Mouse (Mus musculus) CD4-positive, CD25-positive, alpha-beta regulatory T cell, adult 9 weeks (primary cell): Measurements from ENCODE around the gene Gm29735. TPM values are rescaled to one million over a fixed set of nuclear protein-coding genes. Genes with fewer than 3 reads are reported as not detected.

Experiments used
- polyA plus RNA-seq: library from polyadenylated mRNA; unstranded; fragments of 100-300 nt; shearing (Covaris generic); gene quantifications from one replicate; pipeline ENCODE4 v1.2.1, GENCODE M21; 2017

Gm29735 gene
- polyA plus RNA-seq, result not detected

GRCm38 (mm10) chr7:142157013-142157412 is at the start of gene Gm29735:
TSS of gene Gm29735 (minus strand) at chr7:142157113.

DNA sequence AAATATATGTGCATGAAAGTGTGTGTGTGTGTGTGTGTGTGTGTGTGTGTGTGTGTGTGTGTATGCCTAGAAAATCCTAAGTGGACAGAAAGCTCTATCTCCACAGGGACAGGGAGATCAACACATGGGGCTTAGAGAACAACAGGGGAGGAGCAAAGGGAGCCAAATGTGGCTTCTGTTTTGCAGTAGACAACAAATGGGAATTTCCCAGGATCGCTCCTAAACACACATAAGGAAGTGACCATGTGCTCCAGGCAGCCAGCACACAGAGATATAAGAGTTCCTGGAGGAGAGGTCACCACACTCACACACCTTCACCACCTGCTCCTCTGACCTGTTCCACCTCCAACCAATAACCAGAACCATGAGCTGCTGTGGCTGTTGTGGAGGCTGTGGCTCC is 44.2 kb upstream of the Gm29735 start, which contains the start of gene Krtap5-3:
Krtap5-3 (plus strand) TSS at position 301 of the 400 bp plus-strand sequence.

DNA sequence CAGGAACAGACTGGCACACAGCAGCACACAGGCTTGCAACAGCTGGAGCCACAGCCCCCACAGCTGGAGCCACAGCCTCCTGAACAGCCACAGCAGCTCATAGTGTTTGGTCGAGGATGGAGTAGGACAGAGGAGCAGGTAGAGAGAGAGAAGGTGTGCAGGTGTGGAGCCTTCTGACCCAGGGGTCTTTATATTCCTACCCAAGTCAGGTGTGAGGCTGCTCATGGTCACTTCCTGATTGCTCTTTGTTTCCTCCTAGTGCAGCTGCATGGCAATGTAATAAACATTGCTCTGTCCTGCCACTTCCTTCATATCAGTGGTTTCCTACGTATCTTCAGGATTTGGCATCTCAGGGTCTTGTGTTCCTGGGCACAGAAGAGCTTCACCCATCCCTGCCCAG is 33.4 kb upstream of the Gm29735 start, which contains the start of gene Gm10153:
Gm10153 (minus strand) TSS at position 101 of the 400 bp plus-strand sequence.

GRCm38 (mm10) chr7:142175905-142176304 is 19.0 kb upstream of the Gm29735 start, which contains the start of gene Krtap5-2:
TSS of gene Krtap5-2 (minus strand) at chr7:142176005.

GRCm38 (mm10) chr7:142165639-142166038 is 8.7 kb upstream of the Gm29735 start, which contains the start of gene Gm4553:
TSS of gene Gm4553 (minus strand) at chr7:142165739.

GRCm38 (mm10) chr7:142144507-142144906 is 12.4 kb downstream of the Gm29735 start, which contains the start of gene Gm45337:
TSS of gene Gm45337 (minus strand) at chr7:142144607.

GRCm38 (mm10) chr7:142135934-142136333 is 21.0 kb downstream of the Gm29735 start, which contains the start of gene Gm39115:
TSS of gene Gm39115 (minus strand) at chr7:142136034.

GRCm38 (mm10) chr7:142120629-142121028 is 36.3 kb downstream of the Gm29735 start, which contains the start of gene Gm45618:
TSS of gene Gm45618 (minus strand) at chr7:142120729.

Other genes starting within 250 kb of the Gm29735 start
- gene Tollip, start 238.6 kb downstream of the Gm29735 start, polyA plus RNA-seq, result 54.9 TPM
- gene Brsk2, start 207.4 kb downstream of the Gm29735 start, polyA plus RNA-seq, result 0.68 TPM
- gene Mob2, start 96.0 kb downstream of the Gm29735 start, polyA plus RNA-seq, result 91.6 TPM
- not detected for gene Dusp8, start 61.3 kb downstream of the Gm29735 start, polyA plus RNA-seq
- not detected for gene Gm45618, start 36.4 kb downstream of the Gm29735 start, polyA plus RNA-seq
- gene Gm39115, start 21.1 kb downstream of the Gm29735 start, polyA plus RNA-seq, result not detected
- not detected for gene Gm45337, start 12.5 kb downstream of the Gm29735 start, polyA plus RNA-seq
- gene Gm4553, start 8.6 kb upstream of the Gm29735 start, polyA plus RNA-seq, result not detected
- not detected for gene Krtap5-2, start 18.9 kb upstream of the Gm29735 start, polyA plus RNA-seq
- not detected for gene Gm10153, start 33.3 kb upstream of the Gm29735 start, polyA plus RNA-seq
- not detected for gene Krtap5-3, start 44.3 kb upstream of the Gm29735 start, polyA plus RNA-seq
- gene Gm7579, start 54.7 kb upstream of the Gm29735 start, polyA plus RNA-seq, result not detected
- gene Krtap5-5, start 72.9 kb upstream of the Gm29735 start, polyA plus RNA-seq, result not detected
- not detected for gene Gm40460, start 84.0 kb upstream of the Gm29735 start, polyA plus RNA-seq
- gene Gm2431, start 101.2 kb upstream of the Gm29735 start, polyA plus RNA-seq, result not detected
- not detected for gene Gm4559, start 117.2 kb upstream of the Gm29735 start, polyA plus RNA-seq
- gene Krtap5-1, start 140.0 kb upstream of the Gm29735 start, polyA plus RNA-seq, result not detected
- not detected for gene Krtap5-4, start 146.4 kb upstream of the Gm29735 start, polyA plus RNA-seq
- 4.2 TPM for gene Ifitm10, start 216.6 kb upstream of the Gm29735 start, polyA plus RNA-seq
- 2.0 TPM for gene Gm49369, start 225.6 kb upstream of the Gm29735 start, polyA plus RNA-seq
- 438 TPM for gene Ctsd, start 230.9 kb upstream of the Gm29735 start, polyA plus RNA-seq